Mouse (Mus musculus) embryo, embryonic 9.5 days (tissue): Measurements from ENCODE around the gene Chd2.
"Not testable (repeated sequence)": the region's sequence is repeated elsewhere in the genome, so short reads cannot be mapped to it uniquely, and the experiment has no call there.

ENCODE experiments used
- DNase-seq: peaks from one replicate; pipeline ENCODE4 v3.0.0-alpha.2; 2017; ENCODE audit errors: extremely low spot score

The Chd2 gene

DNA sequence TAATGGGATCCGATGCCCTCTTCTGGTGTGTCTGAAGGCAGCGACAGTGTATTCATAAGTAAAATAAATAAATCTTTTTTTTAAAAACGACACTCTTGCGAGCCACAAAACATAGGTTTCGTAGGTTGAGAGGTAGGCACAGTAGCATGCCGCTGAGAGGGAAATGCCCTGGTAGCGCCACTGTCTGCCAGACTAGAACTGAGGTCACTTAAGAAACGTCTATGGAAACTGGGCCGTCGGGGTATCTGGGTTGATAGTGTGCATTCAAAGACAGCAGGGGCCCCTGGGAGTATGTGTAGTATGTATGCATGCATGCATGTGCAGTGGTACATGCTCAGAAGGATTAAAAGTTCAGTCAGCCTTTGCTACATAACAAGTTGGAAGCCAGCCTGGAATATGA, 21.4 kb downstream of the Chd2 start:
- no peak for DNase-seq

DNA sequence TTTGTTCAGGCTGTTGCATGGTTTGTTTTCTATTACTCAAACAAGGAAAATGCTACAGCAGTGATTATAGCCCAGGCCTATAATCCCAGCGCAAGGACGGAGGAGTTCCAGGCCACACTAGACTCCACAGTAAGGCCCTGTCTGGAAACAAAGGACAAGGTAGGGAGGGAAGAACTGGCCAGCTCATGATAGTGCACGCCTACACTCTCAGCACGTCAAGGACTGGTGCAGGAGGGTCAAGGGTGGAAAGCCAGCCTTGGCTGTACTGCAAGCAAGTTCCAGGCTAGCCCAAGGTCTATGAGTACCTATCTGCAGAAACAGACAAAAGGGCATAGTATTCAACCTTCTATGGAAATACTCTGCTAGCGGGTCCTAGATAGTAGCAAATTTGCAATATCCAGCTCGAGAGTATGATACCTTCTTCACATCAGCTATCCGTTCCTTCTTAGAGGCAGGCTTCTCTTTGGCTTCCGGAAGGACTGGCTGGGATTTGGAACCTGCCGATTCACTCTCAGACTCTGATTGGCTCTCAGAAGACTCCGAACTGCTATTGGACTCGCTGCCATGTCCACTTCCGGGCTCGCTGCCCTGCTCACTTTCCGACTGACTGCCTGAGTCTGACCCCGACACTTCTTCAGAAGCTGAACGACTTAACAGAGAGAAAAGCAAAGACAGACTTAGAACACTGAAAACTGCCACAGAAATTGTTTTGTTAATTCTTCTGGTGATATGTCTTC, 22.4 kb downstream of the Chd2 start:
- no peak for DNase-seq

DNA sequence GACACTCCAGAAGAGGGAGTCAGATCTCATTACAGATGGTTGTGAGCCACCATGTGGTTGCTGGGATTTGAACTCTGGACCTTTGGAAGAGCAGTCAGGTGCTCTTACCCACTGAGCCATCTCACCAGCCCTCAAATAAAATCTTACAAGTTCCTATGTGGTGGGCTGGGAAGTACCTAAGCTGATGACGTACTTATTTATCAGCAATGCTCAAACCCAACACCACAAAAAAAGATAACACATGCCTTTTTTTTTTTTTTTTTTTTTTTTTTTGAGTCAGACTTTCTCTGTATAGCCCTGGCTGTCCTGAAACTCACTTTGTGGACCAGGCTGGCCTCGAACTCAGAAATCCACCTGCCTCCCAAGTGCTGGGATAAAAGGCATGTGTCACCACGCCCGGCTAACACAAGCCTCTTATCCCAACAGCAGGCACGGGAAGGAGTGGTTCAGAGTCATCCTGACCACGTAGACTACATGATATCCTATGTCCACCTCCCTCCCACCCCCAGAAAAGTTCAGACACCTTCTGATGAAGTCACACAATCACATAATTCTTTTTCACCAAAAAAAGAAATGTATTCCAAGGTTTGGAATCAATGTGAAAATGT, 23.2 kb downstream of the Chd2 start:
- DNase-seq: not testable (repeated sequence)

DNA sequence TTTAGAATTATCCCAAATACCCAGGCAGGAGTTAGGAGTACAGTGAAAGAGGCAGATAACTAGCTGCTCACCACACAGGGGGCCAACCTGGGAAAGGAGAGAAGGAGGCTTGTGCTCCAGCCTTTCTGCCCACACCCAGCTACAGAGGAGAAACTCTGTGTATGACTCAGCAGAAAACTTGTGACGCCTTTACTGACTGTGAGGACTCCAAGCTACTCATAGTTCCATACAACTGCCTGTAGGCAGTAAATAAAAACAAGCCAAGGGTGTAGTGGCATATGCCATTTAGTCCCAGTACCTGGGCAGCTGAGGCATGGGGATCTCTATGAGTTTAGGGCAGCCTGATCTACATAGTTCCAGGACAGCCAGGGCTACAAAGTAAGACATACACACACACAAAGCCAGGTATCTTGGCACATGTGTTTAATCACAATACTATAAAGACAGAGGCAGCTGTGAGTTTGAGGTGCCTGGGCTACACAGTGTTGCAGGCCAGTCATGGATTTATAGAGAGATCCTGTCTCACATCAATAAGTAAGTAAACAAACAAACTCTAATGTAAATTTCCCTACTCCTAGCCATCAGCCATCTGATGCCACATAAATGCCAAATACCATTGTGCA, 24.1 kb downstream of the Chd2 start:
- DNase-seq: no peak

DNA sequence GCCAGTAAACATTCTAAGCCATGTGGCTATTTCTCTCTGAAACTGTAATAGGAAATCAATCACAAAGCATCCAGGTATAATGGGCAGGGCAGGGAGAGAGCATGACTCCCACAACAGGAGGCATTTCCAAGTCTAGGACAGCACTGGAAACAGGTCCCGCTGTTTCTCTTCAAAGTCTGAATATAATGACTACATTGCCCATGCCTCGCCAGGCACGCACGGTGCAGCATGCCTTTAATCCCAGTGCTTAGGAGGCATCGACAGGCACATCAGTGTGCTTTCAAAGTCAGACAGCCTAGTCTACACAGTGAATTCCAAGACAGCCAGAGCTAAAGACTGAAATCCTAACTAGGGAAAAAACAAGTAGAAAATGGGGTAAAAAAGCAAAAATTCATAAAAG, 24.8 kb downstream of the Chd2 start:
- no peak for DNase-seq

DNA sequence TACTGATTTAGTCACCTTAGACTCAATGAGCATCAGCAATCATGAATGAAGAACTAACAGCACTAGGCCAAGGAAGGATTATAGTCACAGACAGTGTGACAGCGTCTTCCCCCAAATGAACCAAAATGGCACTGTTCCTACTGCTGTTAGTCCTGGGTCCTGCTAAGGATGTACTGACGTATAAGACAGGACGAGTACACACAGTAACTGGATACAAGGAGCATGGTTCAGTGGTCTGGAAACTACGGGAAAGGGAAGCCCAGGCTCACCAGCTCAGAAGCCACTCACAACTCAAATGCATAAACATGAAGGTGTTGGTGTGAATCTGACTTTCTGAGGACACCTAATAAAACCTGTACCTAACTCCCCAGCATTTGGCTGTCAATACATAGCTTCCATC, 27.1 kb downstream of the Chd2 start:
- DNase-seq: no peak

DNA sequence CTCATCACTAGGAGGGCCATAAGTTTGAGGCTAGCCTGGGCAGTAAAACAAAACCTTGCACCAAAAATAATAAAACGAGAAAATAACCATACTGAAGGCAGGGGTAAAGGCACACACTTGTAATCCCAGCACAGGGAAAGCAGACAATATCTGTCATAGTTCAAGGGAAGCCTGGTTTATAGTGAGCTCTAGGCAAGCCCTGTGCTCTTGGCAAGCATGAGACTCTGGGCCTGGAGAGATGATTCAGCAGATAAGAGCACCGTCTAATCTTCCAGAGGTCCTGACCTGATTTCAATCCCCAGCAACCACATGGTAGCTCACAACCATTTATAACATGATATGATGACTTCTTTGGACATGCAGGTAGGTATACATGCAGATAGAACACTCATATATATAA, 29.2 kb downstream of the Chd2 start:
- no peak for DNase-seq

DNA sequence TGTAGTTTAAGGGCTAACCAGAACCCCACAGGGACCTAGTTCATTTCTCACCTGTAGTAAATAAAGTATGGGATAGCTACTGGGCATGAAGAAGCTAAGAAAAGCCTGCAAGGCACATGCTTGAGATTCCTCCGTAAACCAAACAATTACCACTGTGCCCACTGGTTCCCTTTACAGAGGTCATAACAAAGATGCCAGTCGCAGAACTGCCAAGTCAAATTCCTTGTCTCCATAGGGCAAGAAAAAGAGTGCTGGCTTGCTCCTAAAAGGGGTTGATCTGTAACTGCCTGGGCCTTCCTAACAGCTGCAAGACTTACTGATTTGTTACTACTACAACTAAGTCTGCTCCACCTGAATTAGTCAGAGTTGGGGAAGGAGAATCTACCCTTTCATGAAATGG, 32.9 kb downstream of the Chd2 start:
- no peak for DNase-seq

DNA sequence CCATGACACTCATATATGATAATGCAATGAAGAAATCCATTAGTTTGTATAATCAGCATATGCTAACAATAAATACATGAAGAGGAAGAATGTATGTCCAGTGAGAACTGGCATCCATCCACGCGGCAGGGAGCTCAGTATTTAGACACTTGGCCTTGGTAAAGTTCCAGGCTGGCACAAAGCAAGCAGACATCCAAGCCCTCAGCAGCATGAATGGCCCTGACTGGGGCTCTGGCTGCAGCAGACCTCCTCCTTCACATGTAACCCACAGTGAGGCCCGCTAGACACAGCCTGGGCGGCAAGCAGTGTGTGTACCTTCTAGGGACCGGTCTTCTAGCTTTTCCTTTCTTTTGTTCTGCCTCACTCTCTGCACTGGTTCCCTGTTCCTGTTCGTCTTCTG, 34.1 kb downstream of the Chd2 start:
- no peak for DNase-seq

DNA sequence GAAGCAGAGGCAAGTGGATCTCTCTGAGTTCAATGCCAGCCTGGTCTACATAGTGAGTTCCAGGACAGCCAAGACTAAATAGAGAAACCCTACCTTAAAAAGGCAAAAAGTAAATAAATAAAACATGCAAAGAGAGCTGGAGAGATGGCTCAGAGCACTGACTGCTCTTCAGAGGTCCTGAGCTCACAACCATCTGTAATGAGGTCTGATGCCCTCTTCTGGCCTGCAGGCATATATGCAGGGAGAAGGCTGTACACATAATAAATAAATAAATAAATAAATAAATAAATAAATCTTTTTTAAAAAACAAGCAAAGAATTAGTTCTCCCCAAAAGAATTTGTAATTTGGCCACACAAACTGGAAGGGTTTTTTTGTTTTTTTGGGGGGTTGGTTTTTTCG, 34.8 kb downstream of the Chd2 start:
- no peak for DNase-seq

DNA sequence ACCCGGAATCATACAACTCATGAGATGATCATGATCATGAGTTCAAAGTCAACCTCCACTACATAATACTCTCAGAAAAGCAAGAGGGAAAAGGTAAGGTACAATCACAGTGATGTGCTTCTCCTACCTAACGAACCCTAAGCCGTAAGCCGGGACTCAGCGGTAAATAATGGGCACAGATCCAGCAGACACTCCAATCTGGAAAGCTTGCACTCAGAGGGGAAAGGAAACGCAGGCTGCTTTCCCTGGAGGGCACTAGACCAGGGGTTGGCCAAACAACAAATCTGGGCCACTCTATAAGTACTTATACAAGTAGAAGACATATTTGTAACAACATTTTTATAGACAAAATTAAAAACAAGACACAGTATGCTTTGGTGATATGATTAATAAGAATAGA, 36.4 kb downstream of the Chd2 start:
- DNase-seq: no peak

DNA sequence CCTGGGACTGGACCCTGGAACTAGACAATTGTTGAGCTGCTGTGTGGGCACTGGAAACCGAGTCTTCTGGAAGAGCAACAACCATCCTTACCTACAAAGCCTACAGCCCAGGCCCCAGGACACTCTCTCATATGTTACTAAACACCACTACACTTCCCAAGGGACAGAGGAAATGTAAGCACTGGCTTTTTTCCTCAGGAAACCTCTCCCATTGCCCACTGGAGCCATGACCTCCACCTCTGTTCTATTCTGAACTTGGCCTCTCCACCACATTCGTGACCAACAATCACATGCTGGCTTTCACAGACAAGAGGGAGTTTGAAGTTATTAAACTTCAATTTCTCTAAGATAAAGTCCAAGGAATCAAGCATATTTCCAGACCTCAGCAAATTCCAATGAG, 43.4 kb downstream of the Chd2 start:
- no peak for DNase-seq

DNA sequence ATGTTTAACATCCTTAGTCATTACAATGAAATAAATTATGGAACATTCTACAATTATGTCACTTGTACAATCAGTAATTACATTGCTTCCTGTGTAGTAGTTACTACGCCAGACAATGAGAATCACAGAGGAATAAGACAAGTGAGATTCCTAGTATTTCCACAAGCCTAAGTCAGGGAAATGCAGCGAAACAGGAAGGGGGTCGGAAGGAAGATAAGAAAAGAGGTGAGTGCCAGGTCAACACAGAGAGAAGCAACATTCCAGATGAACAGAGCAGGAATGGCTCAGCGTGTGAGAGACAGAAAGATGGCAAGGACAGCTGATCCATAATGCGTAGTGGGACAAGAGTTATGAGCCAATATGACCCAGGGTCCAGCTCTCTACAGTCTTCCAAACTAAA, 52.4 kb downstream of the Chd2 start:
- DNase-seq: no peak

DNA sequence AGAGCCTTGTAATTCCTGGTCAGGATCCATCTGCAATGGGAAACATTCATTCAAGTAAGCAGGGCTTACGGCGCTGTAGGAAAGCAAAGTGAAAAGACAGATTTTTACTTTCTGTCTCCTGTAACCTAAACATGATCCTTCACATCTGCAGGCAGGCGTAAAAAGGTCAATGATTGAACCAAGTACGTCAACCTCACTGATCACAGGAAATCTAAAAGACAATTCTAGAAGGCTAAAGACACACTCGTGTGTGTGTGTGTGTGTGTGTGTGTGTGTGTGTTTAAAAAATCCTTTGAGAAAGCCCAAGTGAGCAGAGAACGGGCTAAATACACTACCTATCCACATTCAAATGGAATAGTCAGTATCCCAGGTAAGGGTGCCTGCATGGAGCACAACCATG, 60.5 kb downstream of the Chd2 start:
- DNase-seq: no peak

DNA sequence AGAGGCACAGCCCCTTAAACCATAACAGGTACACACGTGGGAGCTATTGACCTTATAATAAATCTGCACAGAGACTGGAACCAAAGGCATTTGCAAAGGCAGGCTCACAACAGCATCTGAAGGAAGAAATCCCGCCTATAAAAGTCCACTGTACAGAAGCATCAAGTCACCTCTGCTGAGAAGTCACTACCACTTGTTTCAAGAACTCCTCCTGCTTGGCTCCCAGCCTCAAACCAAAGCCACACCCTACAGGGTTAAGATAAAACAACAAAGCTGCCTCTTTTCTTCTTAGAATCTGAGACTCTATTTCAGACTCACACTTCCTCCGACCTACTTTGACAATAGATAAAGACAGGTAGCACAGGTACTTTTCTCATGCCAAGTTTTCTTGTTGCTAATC, 62.1 kb downstream of the Chd2 start:
- no peak for DNase-seq

DNA sequence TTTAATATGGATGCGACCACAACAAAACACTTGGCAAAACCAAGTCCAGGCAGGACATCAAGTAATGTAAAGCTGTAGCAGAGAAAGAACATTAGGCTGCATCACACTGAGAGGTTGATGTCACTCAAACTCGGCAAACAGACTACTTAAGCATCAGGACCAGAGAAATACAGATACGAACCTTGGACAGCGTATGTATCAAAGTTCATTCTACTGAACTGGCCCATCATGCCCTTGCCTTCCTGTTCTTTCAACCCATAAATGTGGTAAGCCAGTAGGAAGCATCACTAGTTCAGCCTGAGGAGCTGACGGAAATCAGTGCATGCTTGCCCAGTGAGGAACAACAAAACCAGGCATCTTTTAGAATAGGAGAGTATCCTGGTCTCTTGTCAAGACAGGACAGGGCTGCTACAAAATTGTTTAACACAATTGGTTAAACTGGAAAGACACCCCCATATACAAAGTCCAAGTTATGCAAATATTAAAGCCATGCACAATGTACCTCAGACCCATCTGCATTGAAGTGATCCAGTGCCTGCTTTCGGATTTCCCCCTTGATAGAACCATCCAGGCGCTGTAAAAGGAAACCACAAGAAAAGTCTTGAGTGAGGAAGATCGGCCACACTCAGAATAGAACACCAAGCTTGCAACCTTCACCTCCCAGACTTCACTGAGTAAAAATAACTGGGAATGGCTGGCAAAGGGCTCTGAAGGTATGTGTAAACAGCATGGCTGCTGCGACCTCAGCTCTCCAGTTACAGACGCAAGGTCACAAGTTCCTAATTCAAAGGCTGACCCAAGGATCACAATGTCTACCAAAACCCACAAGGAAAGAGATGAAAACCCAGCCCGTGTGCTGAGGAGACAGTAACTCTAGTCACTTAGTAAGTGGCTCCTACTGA, 63.2 kb downstream of the Chd2 start:
- no peak for DNase-seq

DNA sequence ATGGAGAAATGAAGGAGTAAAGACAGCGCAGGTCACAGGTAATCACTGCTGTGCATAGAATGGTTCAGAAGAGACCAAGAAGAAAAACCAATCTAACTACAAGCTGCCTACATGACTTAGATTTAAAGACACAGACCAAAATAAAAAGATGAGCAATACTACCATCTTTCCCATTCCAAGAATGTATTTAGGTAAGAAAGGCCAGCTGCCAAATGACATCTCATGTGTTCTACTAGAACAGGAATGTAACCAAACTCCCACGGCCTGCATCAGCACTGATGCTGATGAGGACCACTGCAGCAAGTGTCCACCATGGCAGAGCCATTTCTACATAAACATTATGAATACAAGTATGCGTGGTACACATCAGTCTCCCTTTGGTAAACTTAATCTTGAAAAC, 73.9 kb downstream of the Chd2 start:
- DNase-seq: no peak

DNA sequence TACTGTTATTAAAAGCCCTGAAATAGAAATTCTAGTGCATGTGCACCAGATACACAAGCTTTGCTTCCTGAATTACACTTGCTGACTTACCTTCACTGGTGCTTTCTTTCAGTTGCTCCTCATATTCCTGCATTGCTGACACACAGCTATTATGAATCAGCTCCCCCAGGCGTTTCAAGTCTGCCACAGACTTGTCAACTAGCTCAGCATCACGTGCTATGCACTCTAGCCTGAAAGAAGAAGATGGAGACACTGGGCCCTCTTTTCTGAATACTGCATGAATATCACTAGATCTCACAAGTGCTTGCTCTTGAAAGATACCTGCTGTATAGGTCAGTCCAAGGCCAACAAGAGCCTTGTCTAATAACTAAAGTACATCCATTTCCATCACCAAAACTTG, 78.1 kb downstream of the Chd2 start:
- no peak for DNase-seq

DNA sequence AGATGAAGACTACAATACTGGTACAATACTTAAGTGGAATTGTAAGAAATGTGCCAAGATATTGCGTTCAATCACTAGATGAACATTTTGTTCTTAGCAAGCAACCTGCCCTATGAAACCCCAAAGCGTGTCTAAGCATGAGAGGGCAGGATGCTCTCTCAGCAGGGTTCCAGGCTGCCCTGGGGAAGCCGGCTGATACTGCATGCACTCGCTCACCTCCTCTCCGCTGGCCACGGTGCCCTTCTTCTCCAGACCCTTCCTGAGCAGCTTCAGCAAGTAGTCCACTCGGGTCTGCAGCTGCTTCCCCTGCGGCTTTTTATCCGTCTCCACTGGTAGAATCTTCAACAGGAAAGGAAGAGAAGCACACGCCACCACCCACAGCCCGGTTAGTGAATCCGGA, 87.5 kb downstream of the Chd2 start:
- DNase-seq: no peak

DNA sequence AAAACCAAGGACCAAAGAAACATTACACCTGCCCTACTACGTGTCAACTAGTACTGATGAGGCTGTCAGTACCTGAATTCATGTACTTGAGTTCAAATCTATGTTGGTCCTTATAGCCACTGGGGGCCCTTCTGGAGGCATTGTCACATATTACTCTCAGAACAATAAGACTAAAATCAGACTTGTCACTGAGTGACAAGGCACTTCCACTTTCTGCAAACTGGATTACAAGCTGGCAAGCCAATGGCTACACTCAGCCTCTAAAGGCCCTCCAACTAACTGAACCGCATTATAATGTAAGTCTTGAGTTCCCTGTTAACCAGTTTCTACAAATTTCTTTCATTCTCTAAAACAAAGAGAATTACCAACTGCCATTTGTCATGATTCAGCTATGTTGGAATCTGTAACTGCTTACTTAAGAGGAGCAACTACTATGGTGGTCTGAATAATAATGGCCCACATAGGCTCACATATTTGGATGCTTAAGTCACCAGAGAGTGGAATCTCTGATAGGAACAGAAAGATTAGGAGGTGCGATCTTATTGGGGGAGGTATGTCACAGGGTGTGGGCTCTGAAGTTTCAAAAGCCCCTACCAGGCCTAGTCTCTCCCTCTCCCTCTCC, 89.3 kb downstream of the Chd2 start:
- DNase-seq: no peak

DNA sequence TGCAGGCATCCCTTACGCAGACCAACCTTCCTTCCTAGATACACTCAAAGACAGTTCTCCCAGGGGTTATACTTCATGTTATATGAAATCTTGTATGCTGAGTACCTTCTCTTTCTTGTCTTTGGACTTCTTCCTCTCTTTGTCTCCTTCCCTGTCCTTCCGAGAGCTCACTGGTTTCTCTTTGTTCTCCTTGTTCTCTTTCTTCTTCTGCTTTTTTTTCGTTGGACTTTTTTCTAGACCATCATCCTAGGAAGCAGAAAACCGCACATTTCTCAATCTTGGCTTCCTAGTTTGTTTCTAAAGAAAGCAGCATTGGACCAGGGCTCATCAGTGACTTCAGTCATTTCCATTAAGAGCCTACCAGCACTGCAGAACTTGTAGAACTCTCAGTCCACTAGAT, 90.0 kb downstream of the Chd2 start:
- no peak for DNase-seq

DNA sequence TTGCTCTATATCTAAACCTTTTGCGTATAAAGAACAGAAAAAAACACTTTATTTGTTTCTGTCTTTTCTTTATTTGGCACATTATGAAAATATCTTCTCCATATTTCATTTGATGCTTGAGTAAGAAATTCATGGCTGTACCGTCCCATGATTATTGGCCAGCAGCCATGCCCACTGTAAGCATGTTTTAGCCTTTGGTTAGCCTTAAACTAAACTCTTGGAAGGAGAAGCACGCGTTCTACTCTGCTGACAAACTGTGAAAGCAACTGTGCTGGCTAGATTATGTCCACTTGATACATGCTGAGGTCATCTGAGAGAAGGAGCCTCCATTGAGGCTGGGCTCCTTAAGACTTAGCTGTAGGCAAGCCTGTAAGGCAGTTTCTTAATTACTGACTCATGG, 99.4 kb downstream of the Chd2 start:
- DNase-seq: no peak
